Mouse (Mus musculus): ENCODE results near the gene Tle6. TPM values are rescaled to one million over a fixed set of nuclear protein-coding genes. Genes with fewer than 3 reads are reported as not detected.

Tle6 gene
- polyA plus RNA-seq, 1 experiment from 2014 or later, result 4.2 TPM

GRCm38 (mm10) chr10:81568381-81569191, 32.3 kb downstream of the Tle6 start:
- 10% methylated on average over 16 of the region's 16 CpGs for WGBS
- Histone ChIP-seq H3K9me3 (no peaks in the 10 kb centered on the region), H3K36me3 (peaks cover 33% of the 10 kb centered on the region), H3K27ac (peak overlapping the region; percentile 77), H3K4me3 (no peak overlapping the region), H3K4me2 (peak overlapping the region; percentile 21), H3K9ac (peak overlapping the region; percentile 35; the same call in 1 of the 2 replicates), H3K27me3 (peaks cover 69% of the 10 kb centered on the region), H3K4me1 (replicated peaks) (peaks cover 72% of the 10 kb centered on the region)
- no peak for ATAC-seq (ENCODE audit: low FRiP score)

- Histone ChIP-seq H3K27ac (no peak overlapping the region), H3K27me3 (peaks cover 58% of the 10 kb centered on the region), H3K9me3 (no peaks in the 10 kb centered on the region), H3K36me3 (peaks cover 47% of the 10 kb centered on the region), H3K9ac (no peak overlapping the region), H3K4me3 (no peak overlapping the region), H3K4me1 (replicated peaks) (peaks cover 80% of the 10 kb centered on the region), H3K4me2 (no peak overlapping the region)
- ATAC-seq (ENCODE audit: low FRiP score), result no peak
- WGBS, result 32% methylated on average over 20 of the region's 20 CpGs
These were observed 35.3 kb downstream of the Tle6 start for GRCm38 (mm10) chr10:81565257-81566228.

GRCm38 (mm10) chr10:81564734-81565133, 36.1 kb downstream of the Tle6 start:
- H3K36me3 ChIP-seq, result peaks cover 47% of the 10 kb centered on the region

GRCm38 (mm10) chr10:81564216-81564615, 36.7 kb downstream of the Tle6 start:
- peaks cover 47% of the 10 kb centered on the region for H3K36me3 ChIP-seq

More at GRCm38 (mm10) chr10:81564734-81565133, 36.1 kb downstream of the Tle6 start:
- H3K4me1 ChIP-seq (replicated peaks), result peaks cover 76% of the 10 kb centered on the region
- WGBS, result 17% methylated on average over 10 of the region's 10 CpGs
- H3K27ac ChIP-seq, result no peak overlapping the region
- H3K27me3 ChIP-seq, result peaks cover 58% of the 10 kb centered on the region
- no peak overlapping the region for H3K4me2 ChIP-seq
- H3K9me3 ChIP-seq, result no peaks in the 10 kb centered on the region
- ATAC-seq (ENCODE audit: low FRiP score), result no peak
- H3K4me3 ChIP-seq, result 0 out of 2 replicates have a peak overlapping the region, but pooled peaks have one; percentile 29
- peak overlapping the region; percentile 49; the same call in 1 of the 2 replicates for H3K9ac ChIP-seq

GRCm38 (mm10) chr10:81563481-81563880, 37.4 kb downstream of the Tle6 start:
- Histone ChIP-seq H3K4me3 (peak overlapping the region; percentile 29; the same call in 1 of the 2 replicates), H3K9ac (0 out of 2 replicates have a peak overlapping the region, but pooled peaks have one; percentile 49), H3K36me3 (peaks cover 47% of the 10 kb centered on the region), H3K27ac (no peak overlapping the region), H3K4me1 (replicated peaks) (peaks cover 70% of the 10 kb centered on the region), H3K9me3 (no peaks in the 10 kb centered on the region), H3K4me2 (peak overlapping the region; percentile 44; the same call in 1 of the 2 replicates), H3K27me3 (peaks cover 50% of the 10 kb centered on the region)
- WGBS, result 58% methylated on average over 6 of the region's 6 CpGs
- no peak for ATAC-seq (ENCODE audit: low FRiP score)

More at GRCm38 (mm10) chr10:81564216-81564615, 36.7 kb downstream of the Tle6 start:
- H3K4me3 ChIP-seq, result peak overlapping the region; percentile 29
- H3K4me2 ChIP-seq, result peak overlapping the region; percentile 44
- H3K27ac ChIP-seq, result no peak overlapping the region
- peaks cover 54% of the 10 kb centered on the region for H3K27me3 ChIP-seq
- H3K9ac ChIP-seq, result peak overlapping the region; percentile 49; the same call in 1 of the 2 replicates
- H3K9me3 ChIP-seq, result no peaks in the 10 kb centered on the region
- H3K4me1 ChIP-seq (replicated peaks), result peaks cover 71% of the 10 kb centered on the region
- WGBS, result 3% methylated on average over 9 of the region's 10 CpGs
- no peak for ATAC-seq (ENCODE audit: low FRiP score)

GRCm38 (mm10) chr10:81562411-81562810, 38.5 kb downstream of the Tle6 start:
- H3K9ac ChIP-seq, result peak overlapping the region; percentile 19; the same call in 1 of the 2 replicates
- no peaks in the 10 kb centered on the region for H3K9me3 ChIP-seq
- no peak overlapping the region for H3K27ac ChIP-seq
- peaks cover 47% of the 10 kb centered on the region for H3K36me3 ChIP-seq
- H3K4me1 ChIP-seq (replicated peaks), result peaks cover 61% of the 10 kb centered on the region
- peak overlapping the region; percentile 8; the same call in 1 of the 2 replicates for H3K4me2 ChIP-seq
- 78% methylated on average over 6 of the region's 6 CpGs for WGBS
- no peak overlapping the region for H3K4me3 ChIP-seq
- peaks cover 46% of the 10 kb centered on the region for H3K27me3 ChIP-seq
- no peak for ATAC-seq (ENCODE audit: low FRiP score)

- H3K4me3 ChIP-seq, result peak overlapping the region; percentile 88
- H3K9me3 ChIP-seq, result no peaks in the 10 kb centered on the region
- peak overlapping the region; percentile 96 for H3K4me2 ChIP-seq
- no peak for ATAC-seq (ENCODE audit: low FRiP score)
- WGBS, result 24% methylated on average over 16 of the region's 16 CpGs
- peaks cover 60% of the 10 kb centered on the region for H3K4me1 ChIP-seq (replicated peaks)
- H3K36me3 ChIP-seq, result peaks cover 34% of the 10 kb centered on the region
- H3K27ac ChIP-seq, result peak overlapping the region; percentile 94
- H3K27me3 ChIP-seq, result peaks cover 30% of the 10 kb centered on the region
- H3K9ac ChIP-seq, result peak overlapping the region; percentile 99
These were observed 40.0 kb downstream of the Tle6 start for GRCm38 (mm10) chr10:81560719-81561459.

GRCm38 (mm10) chr10:81559627-81560539, 41.0 kb downstream of the Tle6 start:
- Histone ChIP-seq H3K36me3 (peaks cover 24% of the 10 kb centered on the region), H3K4me2 (peak overlapping the region; percentile 96), H3K9me3 (no peaks in the 10 kb centered on the region), H3K4me1 (replicated peaks) (peaks cover 52% of the 10 kb centered on the region), H3K9ac (peak overlapping the region; percentile 99), H3K27ac (peak overlapping the region; percentile 94), H3K27me3 (peaks cover 20% of the 10 kb centered on the region), H3K4me3 (peak overlapping the region; percentile 88)
- 1% methylated on average over 27 of the region's 36 CpGs for WGBS
- ATAC-seq (ENCODE audit: low FRiP score), result peak; percentile 52

GRCm38 (mm10) chr10:81559163-81559626, 41.7 kb downstream of the Tle6 start, which contains the start of gene Aes:
TSS of gene Aes (plus strand) at chr10:81559488.
- peaks cover 17% of the 10 kb centered on the region for H3K36me3 ChIP-seq
- H3K27me3 ChIP-seq, result peaks cover 13% of the 10 kb centered on the region
- WGBS, result 0% methylated on average over 10 of the region's 53 CpGs
- H3K4me1 ChIP-seq (replicated peaks), result peaks cover 45% of the 10 kb centered on the region
- ATAC-seq (ENCODE audit: low FRiP score), result peak; percentile 70
- peak within 1 kb of the TSS; percentile 88 for H3K4me3 ChIP-seq
- peak within 1 kb of the TSS; percentile 96 for H3K4me2 ChIP-seq
- H3K9me3 ChIP-seq, result no peaks in the 10 kb centered on the region
- H3K27ac ChIP-seq, result peak within 1 kb of the TSS; percentile 94
- peak within 1 kb of the TSS; percentile 99 for H3K9ac ChIP-seq

GRCm38 (mm10) chr10:81557491-81557890, 43.4 kb downstream of the Tle6 start:
- ATAC-seq (ENCODE audit: low FRiP score), result no peak
- H3K27ac ChIP-seq, result no peak overlapping the region

More at GRCm38 (mm10) chr10:81557491-81557890, 43.4 kb downstream of the Tle6 start:
- Histone ChIP-seq H3K4me3 (no peak overlapping the region), H3K36me3 (peaks cover 13% of the 10 kb centered on the region), H3K4me1 (replicated peaks) (peaks cover 29% of the 10 kb centered on the region), H3K9ac (no peak overlapping the region), H3K4me2 (no peak overlapping the region), H3K27me3 (0 out of 2 replicates have a peak, but pooled peaks cover 2% of the 10 kb centered on the region), H3K9me3 (no peaks in the 10 kb centered on the region)
- WGBS, result 48% methylated on average over 1 of the region's 1 CpGs
